Mouse (Mus musculus): ENCODE results near the gene Magi1.

GRCm38 (mm10) chr6:94171250-94171649, 112.5 kb downstream of the Magi1 start:
- TF ChIP-seq CTCF (IDR thresholded peaks at IDR 0.05; ENCODE audit: insufficient read depth, low read depth, low read length) (no peak), POLR2A (IDR thresholded peaks at IDR 0.05; ENCODE audit: insufficient read depth, low read depth, low read length) (no peak)

Measured in olfactory bulb, adult 2 months (tissue).